ENCODE assay signal across 7 mouse cellular contexts in the genomic region with DNA sequence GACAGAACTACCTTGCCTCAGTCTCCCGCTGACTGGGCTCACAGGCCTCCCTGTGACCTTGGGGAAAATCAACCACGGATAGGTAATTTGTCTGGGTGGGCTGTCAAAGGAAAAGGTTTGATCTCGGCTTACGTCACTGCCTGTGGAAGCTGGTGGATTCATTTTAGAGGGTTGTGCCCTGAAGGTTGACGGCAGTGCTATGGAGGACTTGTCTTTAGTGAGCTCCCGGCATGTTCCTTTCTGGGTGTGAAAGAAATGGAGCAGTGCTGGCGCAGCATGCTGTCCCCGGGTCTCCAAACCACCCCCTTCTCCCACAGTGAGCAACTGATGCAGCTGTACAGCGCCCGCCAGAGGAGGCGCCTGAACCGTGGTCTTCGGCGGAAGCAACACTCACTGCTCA. TPM values are rescaled to one million over a fixed set of nuclear protein-coding genes. Genes with fewer than 3 reads are reported as not detected.
A peak's percentile ranks its signal among the peaks of the same experiment; 100 is the strongest.
DNase-seq lines count a peak whose midpoint lies in the region; ATAC-seq and TF ChIP-seq lines count a peak whose summit lies in the region.

No protein-coding gene starts in this region.

- H3K4me2 ChIP-seq in lung, postnatal 0 days (replicated peaks; ENCODE audit: low read depth, low read length), result peak overlapping the region; percentile 69
- H3K4me2 ChIP-seq in intestine, embryonic 14.5 days (ENCODE audit: low read length), result peak overlapping the region; percentile 92
- peak overlapping the region; percentile 82 for H3K4me2 ChIP-seq in neural tube, embryonic 15.5 days

- no peak for ATAC-seq in lung, postnatal 0 days
- ATAC-seq in intestine, embryonic 14.5 days (replicated peaks; ENCODE audit: low FRiP score, low TSS enrichment, low read depth), result no peak
- ATAC-seq in neural tube, embryonic 15.5 days (ENCODE audit: low FRiP score), result no peak
- ATAC-seq in inflammation-experienced regulatory T-cells, adult 6 months, result no peak

- no peaks in the 10 kb centered on the region for H3K9me3 ChIP-seq in lung, postnatal 0 days (ENCODE audit: low read length)
- no peaks in the 10 kb centered on the region for H3K9me3 ChIP-seq in intestine, embryonic 14.5 days (ENCODE audit: control insufficient read depth, low read length)
- no peaks in the 10 kb centered on the region for H3K9me3 ChIP-seq in neural tube, embryonic 15.5 days (replicated peaks)

- 13% methylated on average over 14 of the region's 14 CpGs for WGBS in lung, postnatal 0 days
- WGBS in intestine, embryonic 14.5 days, result 29% methylated on average over 14 of the region's 14 CpGs
- 27% methylated on average over 14 of the region's 14 CpGs for WGBS in neural tube, embryonic 15.5 days

- peak; percentile 15 for DNase-seq in lung, postnatal 0 days (ENCODE audit: low spot score)
- no peak for DNase-seq in lung, postnatal 36 days
- DNase-seq in c-Kit-positive CD71-positive TER-119-positive erythroid progenitor cells, embryonic 14.5 days (ENCODE audit: low spot score), result peak; percentile 34
- DNase-seq in intestine, embryonic 14.5 days (ENCODE audit: low spot score), result no peak
- no peak for DNase-seq in kidney, postnatal 25 days

- H3K36me3 ChIP-seq in lung, postnatal 0 days (ENCODE audit: insufficient read depth, low read length), result peaks cover 7% of the 10 kb centered on the region; the same call in 1 of the 2 replicates
- peaks cover 32% of the 10 kb centered on the region for H3K36me3 ChIP-seq in intestine, embryonic 14.5 days (ENCODE audit: control insufficient read depth, insufficient read depth, low read length)
- peaks cover 16% of the 10 kb centered on the region for H3K36me3 ChIP-seq in neural tube, embryonic 15.5 days

- H3K4me1 ChIP-seq in lung, postnatal 0 days (ENCODE audit: insufficient read depth, low read depth, low read length), result peaks cover 9% of the 10 kb centered on the region; the same call in 1 of the 2 replicates
- H3K4me1 ChIP-seq in intestine, embryonic 14.5 days (replicated peaks; ENCODE audit: control insufficient read depth, insufficient read depth, low read length), result peaks cover 18% of the 10 kb centered on the region
- peaks cover 60% of the 10 kb centered on the region for H3K4me1 ChIP-seq in neural tube, embryonic 15.5 days

- peak overlapping the region; percentile 93 for H3K9ac ChIP-seq in lung, postnatal 0 days (replicated peaks; ENCODE audit: low read depth)
- H3K9ac ChIP-seq in intestine, embryonic 14.5 days (ENCODE audit: low read length), result peak overlapping the region; percentile 99
- peak overlapping the region; percentile 95 for H3K9ac ChIP-seq in neural tube, embryonic 15.5 days (replicated peaks)

- peak overlapping the region; percentile 88 for H3K4me3 ChIP-seq in lung, postnatal 0 days (ENCODE audit: low read depth, low read length)
- H3K4me3 ChIP-seq in intestine, embryonic 14.5 days (ENCODE audit: low read depth, low read length), result peak overlapping the region; percentile 96
- H3K4me3 ChIP-seq in neural tube, embryonic 15.5 days (replicated peaks), result peak overlapping the region; percentile 88

- TF ChIP-seq CTCF in lung, postnatal 0 days (IDR thresholded peaks at IDR 0.05), result peak; percentile 31; the same call in 1 of the 2 replicates

- TF ChIP-seq EP300 in lung, postnatal 0 days (IDR thresholded peaks at IDR 0.05), result no peak

- H3K27me3 ChIP-seq in lung, postnatal 0 days (replicated peaks; ENCODE audit: insufficient read depth, low read length), result 0 out of 2 replicates have a peak, but pooled peaks cover 7% of the 10 kb centered on the region
- H3K27me3 ChIP-seq in intestine, embryonic 14.5 days (replicated peaks; ENCODE audit: control insufficient read depth, insufficient read depth, low read length), result peaks cover 14% of the 10 kb centered on the region
- H3K27me3 ChIP-seq in neural tube, embryonic 15.5 days (replicated peaks), result no peaks in the 10 kb centered on the region

- peak overlapping the region; percentile 88; the same call in 1 of the 2 replicates for H3K27ac ChIP-seq in lung, postnatal 0 days (ENCODE audit: low read length)
- H3K27ac ChIP-seq in intestine, embryonic 14.5 days (ENCODE audit: low read depth), result peak overlapping the region; percentile 91
- H3K27ac ChIP-seq in neural tube, embryonic 15.5 days (replicated peaks), result peak overlapping the region; percentile 94; the same call in 1 of the 2 replicates

RNA-seq across cellular contexts. Expression of a gene that starts 1.1 kb away (rescaled TPM):
- polyA plus RNA-seq in lung, postnatal 0 days (2015; fragmentation: Nextera tagmentation; extraction: Ambion mirVana), result 651 and 741 TPM in 2 replicates
- 1,236 and 1,315 TPM in 2 replicates for polyA plus RNA-seq in intestine, embryonic 14.5 days (2014; fragmentation: Nextera tagmentation; extraction: Ambion mirVana)
- 544 and 638 TPM in 2 replicates for polyA plus RNA-seq in neural tube, embryonic 15.5 days (2015; fragmentation: Nextera tagmentation; extraction: Ambion mirVana)
- 1,000 to 10,000 TPM in 2 of 3 experiments, 100 to 1,000 TPM in 1; 970 to 1,806 (median 1,658) TPM for polyA plus RNA-seq in inflammation-experienced regulatory T-cells, adult 6 months (2017; shearing (Covaris generic))

RNA-seq across cellular contexts. Expression of a gene that starts 2.5 kb away (rescaled TPM):
- polyA plus RNA-seq in lung, postnatal 0 days (2015; fragmentation: Nextera tagmentation; extraction: Ambion mirVana), result 0.57 and 0.85 TPM in 2 replicates
- 7.8 and 9.1 TPM in 2 replicates for polyA plus RNA-seq in intestine, embryonic 14.5 days (2014; fragmentation: Nextera tagmentation; extraction: Ambion mirVana)
- polyA plus RNA-seq in neural tube, embryonic 15.5 days (2015; fragmentation: Nextera tagmentation; extraction: Ambion mirVana), result 122 and 144 TPM in 2 replicates
- under 1 TPM; 0.04 to 0.35 (median 0.05) TPM for polyA plus RNA-seq in inflammation-experienced regulatory T-cells, adult 6 months (2017; shearing (Covaris generic))

RNA-seq across cellular contexts. Expression of a gene that starts 27.0 kb away (rescaled TPM):
- polyA plus RNA-seq in lung, postnatal 0 days (2015; fragmentation: Nextera tagmentation; extraction: Ambion mirVana), result 58.4 and 64.8 TPM in 2 replicates
- 43.4 and 45.2 TPM in 2 replicates for polyA plus RNA-seq in intestine, embryonic 14.5 days (2014; fragmentation: Nextera tagmentation; extraction: Ambion mirVana)
- 26.9 and 36.6 TPM in 2 replicates for polyA plus RNA-seq in neural tube, embryonic 15.5 days (2015; fragmentation: Nextera tagmentation; extraction: Ambion mirVana)
- polyA plus RNA-seq in inflammation-experienced regulatory T-cells, adult 6 months (2017; shearing (Covaris generic)), result 10 to 100 TPM; 38.1 to 52.1 (median 41.8) TPM

RNA-seq across cellular contexts. Expression of a gene that starts 32.0 kb away (rescaled TPM):
- polyA plus RNA-seq in lung, postnatal 0 days (2015; fragmentation: Nextera tagmentation; extraction: Ambion mirVana), result 37.8 and 38.1 TPM in 2 replicates
- 42.3 and 45.7 TPM in 2 replicates for polyA plus RNA-seq in intestine, embryonic 14.5 days (2014; fragmentation: Nextera tagmentation; extraction: Ambion mirVana)
- 48.6 and 50.4 TPM in 2 replicates for polyA plus RNA-seq in neural tube, embryonic 15.5 days (2015; fragmentation: Nextera tagmentation; extraction: Ambion mirVana)
- polyA plus RNA-seq in inflammation-experienced regulatory T-cells, adult 6 months (2017; shearing (Covaris generic)), result 10 to 100 TPM; 12.3 to 14.4 (median 14.0) TPM

RNA-seq across cellular contexts. Expression of a gene that starts 32.5 kb away (rescaled TPM):
- 23.5 and 25.4 TPM in 2 replicates for polyA plus RNA-seq in lung, postnatal 0 days (2015; fragmentation: Nextera tagmentation; extraction: Ambion mirVana)
- polyA plus RNA-seq in intestine, embryonic 14.5 days (2014; fragmentation: Nextera tagmentation; extraction: Ambion mirVana), result 34.1 and 61.2 TPM in 2 replicates
- polyA plus RNA-seq in neural tube, embryonic 15.5 days (2015; fragmentation: Nextera tagmentation; extraction: Ambion mirVana), result 27.9 and 34.6 TPM in 2 replicates
- polyA plus RNA-seq in inflammation-experienced regulatory T-cells, adult 6 months (2017; shearing (Covaris generic)), result 1 to 10 TPM in 1 of 3 experiments, under 1 TPM in 2; 0.67 to 1.7 (median 0.75) TPM

Comparison
In these comparisons a context has a peak if more than half of its experiments do, and no peak if none do; other contexts are left out.
1. DNase-seq: peak in lung, postnatal 0 days (single experiment) and c-Kit-positive CD71-positive TER-119-positive erythroid progenitor cells, embryonic 14.5 days (single experiment); none in lung, postnatal 36 days (single experiment), intestine, embryonic 14.5 days (single experiment) and kidney, postnatal 25 days (0 of 2).
2. RNA of a gene that starts 2.5 kb away (polyA plus RNA-seq): 122 to 144 TPM in neural tube, embryonic 15.5 days; 7.8 to 9.1 TPM in intestine, embryonic 14.5 days, 0.57 to 0.85 TPM in lung, postnatal 0 days and 0.04 to 0.35 TPM in inflammation-experienced regulatory T-cells, adult 6 months; every median in the first group is over 10 times any median in the second.
3. Peak in every context shown above with its lines, with median percentiles within 50 percentile points of each other: H3K27ac ChIP-seq, H3K4me2 ChIP-seq, H3K4me3 ChIP-seq and H3K9ac ChIP-seq.